Mouse (Mus musculus): Measurements from ENCODE around the gene Bphl. TPM values are rescaled to one million over a fixed set of nuclear protein-coding genes. Genes with fewer than 3 reads are reported as not detected.
"Not testable (repeated sequence)": the region's sequence is repeated elsewhere in the genome, so short reads cannot be mapped to it uniquely, and the experiment has no call there.

Gene Bphl
- polyA plus RNA-seq, 1 experiment, result 58.3 TPM

- not testable (repeated sequence) for DNase-seq (ENCODE audit: low read depth)
Measured at GRCm38 (mm10) chr13:34088201-34088649, 50.8 kb downstream of the Bphl start.

DNA sequence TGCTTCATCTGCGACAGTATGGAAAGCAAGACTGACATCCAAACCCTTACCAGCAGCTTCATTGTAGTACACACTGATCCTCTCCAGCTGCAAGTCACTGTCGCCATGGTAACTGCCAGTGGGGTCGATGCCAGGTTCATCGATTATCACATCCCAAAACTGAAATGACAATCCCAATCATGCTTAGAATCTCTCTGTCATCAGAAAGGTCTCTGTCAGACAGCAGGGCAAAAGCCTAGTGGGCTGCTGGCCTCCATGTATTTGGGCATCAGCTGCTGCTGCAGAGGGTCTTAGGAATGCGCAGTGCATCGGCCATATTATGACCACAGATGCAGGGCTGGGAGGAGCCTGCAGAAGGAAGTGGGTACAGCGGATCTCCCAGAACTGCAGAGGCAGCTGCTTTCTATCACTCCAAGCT lies 51.5 kb downstream of the Bphl start:
- no peak for DNase-seq (ENCODE audit: low read depth)

- no peak for DNase-seq (ENCODE audit: low read depth)
Measured at GRCm38 (mm10) chr13:34089358-34089757, 52.0 kb downstream of the Bphl start.

DNA sequence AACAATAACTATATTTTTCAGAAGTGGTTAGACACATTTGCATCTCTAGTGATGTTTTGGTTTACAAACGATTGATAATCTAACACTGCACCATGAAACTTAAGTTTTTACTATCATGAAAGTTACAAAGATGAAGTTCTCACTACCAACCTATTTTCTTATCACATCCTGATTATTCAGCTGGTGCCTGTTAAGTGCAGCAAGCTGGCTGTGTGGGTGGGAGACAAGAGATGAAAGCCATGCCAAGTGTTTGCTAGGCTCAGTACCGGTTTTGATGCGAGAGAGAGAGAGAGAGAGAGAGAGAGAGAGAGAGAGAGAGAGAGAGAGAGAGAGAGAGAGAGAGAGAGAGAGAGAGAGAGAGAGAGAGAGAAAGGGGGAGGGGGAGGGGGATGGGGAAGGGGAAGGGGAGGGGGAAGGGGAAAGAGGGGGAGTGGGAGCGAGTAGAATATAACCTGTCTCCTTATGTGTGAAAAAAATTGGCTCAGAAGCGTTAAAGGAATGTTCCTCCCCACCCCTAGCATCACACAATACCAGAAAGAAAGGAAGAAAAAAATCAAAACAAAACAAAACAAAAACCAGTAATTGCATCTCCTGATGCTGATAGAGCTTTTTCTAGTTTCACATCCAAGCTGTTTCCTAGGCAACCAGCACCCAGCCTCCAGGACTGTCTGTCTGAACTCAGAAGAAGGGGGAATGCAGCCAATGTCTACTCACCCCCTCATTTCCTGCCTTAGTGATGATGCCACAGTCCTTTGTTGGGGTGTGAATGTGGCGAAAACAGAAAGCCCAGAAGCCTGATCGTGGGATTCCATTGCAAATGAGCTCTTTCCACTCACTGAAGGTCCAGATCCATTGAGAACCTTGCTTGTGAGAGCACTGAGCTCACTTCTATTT lies 58.4 kb downstream of the Bphl start:
- no peak for DNase-seq (ENCODE audit: low read depth)

DNA sequence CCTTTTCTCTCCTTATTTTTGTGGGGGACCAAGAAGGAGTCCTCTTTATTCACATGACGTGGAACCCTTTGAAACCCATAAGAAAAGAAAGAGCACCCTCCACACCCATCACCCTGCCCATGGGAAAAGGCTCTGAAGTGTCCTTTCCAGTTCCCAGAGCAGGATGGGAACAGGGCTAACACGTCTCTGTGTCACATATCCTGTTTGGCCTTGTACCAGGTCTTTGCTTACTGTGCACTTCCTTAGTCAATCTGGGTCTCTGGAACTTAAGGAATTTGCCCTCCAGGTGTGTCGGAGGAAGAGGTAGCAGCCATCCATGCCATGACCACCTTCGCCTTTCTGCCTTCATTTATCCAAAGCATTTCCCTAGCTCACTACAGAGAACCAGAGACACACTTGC lies 59.1 kb downstream of the Bphl start:
- DNase-seq (ENCODE audit: low read depth), result no peak

DNA sequence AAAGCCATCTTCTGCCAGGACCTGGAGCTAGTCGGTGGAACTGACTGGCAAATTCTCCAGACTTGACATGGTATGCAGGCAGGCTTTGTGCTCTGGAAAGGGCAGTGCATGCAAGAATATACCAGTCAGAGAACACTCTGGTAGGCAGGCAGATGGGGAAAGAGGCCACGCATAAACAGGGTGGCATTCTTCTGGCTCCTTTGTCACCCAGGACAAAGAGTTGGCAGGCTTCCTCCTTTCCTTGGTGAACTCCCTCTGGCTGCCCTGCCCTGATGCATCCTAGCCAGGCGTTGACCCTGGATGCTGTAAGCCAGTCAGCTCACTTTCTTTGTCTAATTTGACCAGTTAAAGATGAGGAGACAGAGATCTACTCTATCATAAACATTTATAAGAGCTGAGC lies 59.7 kb downstream of the Bphl start:
- no peak for DNase-seq (ENCODE audit: low read depth)

DNA sequence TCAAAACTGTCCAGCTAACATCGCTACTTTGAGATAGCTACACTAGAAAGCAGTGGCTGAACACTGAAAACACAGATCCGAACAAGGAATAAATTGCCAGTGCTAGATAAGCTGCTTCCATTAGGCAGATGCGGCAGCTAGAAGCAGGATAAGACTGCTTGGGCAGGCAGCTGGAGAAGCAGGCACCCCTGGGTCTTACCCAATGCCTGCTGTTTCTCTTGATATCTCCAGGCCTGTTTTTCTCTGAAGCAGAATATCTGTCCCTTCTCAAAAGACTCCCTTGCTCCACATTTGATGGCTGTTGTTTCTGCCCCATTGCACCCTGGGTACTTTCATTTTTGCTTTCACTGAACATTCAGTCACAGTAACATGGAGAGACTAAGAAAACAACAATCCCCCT lies 63.3 kb downstream of the Bphl start:
- DNase-seq (ENCODE audit: low read depth), result no peak

GRCm38 (mm10) chr13:34101247-34101646 lies 63.9 kb downstream of the Bphl start:
- DNase-seq (ENCODE audit: low read depth), result no peak

DNA sequence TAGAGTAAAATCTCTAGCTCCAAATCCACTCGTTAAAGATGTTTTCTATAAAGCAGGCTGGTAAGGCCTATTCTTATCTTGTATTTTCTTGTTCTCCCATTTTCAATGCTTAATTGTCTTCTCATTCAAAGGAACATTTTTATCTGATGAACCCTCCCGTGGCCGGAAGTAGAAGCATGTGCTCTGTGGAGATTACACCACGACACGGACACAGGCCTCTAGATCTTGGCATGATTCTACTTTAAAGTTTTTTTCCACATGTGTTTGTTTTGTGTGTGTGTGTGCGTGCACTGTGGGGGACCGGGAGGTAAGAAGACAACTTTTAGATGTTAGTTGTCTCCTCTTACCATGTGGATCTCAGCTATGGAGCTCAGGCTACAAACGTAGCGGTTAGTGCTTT lies 64.5 kb downstream of the Bphl start:
- no peak for DNase-seq (ENCODE audit: low read depth)

DNA sequence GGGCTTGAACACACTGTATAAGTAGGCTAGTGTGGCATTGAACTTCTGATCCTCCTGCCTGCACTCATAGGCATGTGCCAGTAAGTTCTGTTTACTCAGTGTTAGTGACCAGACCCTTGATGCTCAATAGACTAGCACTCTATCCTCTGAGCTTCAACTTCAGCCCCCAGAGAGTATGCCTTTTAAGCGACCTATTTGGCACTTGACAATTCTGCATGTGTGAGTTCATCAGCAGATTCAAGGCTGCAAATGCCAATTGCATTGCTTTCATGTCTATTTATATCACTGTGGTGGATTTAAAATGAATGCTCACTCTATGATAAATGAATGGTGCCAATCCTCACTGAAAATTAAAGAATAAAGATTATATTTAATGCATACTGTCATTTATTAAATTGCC lies 68.0 kb downstream of the Bphl start:
- DNase-seq (ENCODE audit: low read depth), result no peak

DNA sequence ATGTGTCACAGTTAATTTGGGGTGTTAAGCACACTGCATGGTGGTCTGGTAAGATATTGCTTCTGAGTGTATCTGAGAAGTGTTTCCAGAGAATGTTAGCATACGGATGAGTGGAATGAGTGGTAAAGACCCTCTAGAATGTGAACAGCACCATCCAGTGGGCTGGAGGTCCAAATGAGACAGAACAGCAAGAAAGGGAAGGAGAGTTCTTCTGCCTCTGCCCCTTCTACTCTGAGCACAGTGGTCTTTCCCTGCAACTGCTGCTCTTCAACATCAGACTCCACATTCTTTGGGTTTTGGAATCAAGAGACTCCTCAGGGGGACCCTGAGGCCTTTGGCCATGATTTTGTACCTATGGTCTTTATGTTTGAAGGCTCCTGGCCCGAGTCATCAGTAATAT lies 68.9 kb downstream of the Bphl start:
- DNase-seq (ENCODE audit: low read depth), result no peak

- DNase-seq (ENCODE audit: low read depth), result no peak
Measured at GRCm38 (mm10) chr13:34106999-34107398, 69.6 kb downstream of the Bphl start.

DNA sequence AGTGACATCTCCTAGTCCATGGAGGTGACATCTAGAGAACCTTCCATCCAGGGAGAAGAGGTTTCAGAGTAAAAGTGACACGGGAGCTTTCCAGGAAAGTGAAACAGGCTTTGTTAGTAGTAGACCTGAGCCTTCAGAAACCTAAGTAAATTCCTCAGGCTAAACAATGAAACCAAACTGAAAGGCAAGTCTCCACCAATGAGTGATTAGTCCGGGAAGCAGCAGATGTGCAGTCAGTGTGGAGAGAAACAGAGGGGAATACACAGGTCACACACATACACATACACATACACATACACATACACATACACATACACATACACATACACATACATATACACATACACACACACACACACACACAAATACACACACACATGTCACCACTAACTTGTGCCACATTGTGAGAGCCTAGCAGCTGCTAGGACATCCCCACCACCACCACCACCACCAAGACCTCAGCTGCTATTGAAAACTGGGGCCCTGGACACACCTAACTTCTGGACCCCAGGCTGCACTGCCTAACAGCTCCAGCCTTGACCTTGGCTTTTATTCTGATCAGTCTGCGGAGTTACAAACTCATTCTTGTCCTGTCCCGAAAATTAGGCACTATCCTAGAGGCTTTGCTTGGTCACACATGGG lies 71.8 kb downstream of the Bphl start:
- DNase-seq (ENCODE audit: low read depth), result no peak

- peak; percentile 84 for DNase-seq (ENCODE audit: low read depth)
Measured at GRCm38 (mm10) chr13:34109677-34110058, 72.3 kb downstream of the Bphl start.

- DNase-seq (ENCODE audit: low read depth), result no peak
Measured at GRCm38 (mm10) chr13:34111019-34111418, 73.6 kb downstream of the Bphl start.

GRCm38 (mm10) chr13:34111878-34112277 lies 74.5 kb downstream of the Bphl start:
- no peak for DNase-seq (ENCODE audit: low read depth)

GRCm38 (mm10) chr13:34112369-34113081 lies 75.1 kb downstream of the Bphl start:
- peak; percentile 96 for DNase-seq (ENCODE audit: low read depth)

GRCm38 (mm10) chr13:34113086-34113485 lies 75.7 kb downstream of the Bphl start:
- DNase-seq (ENCODE audit: low read depth), result no peak

- DNase-seq (ENCODE audit: low read depth), result no peak
Measured at GRCm38 (mm10) chr13:34114654-34115053, 77.3 kb downstream of the Bphl start.

GRCm38 (mm10) chr13:34116508-34116907 lies 79.1 kb downstream of the Bphl start:
- DNase-seq (ENCODE audit: low read depth), result no peak

- DNase-seq (ENCODE audit: low read depth), result no peak
Measured at GRCm38 (mm10) chr13:34118816-34119215, 81.4 kb downstream of the Bphl start.

DNA sequence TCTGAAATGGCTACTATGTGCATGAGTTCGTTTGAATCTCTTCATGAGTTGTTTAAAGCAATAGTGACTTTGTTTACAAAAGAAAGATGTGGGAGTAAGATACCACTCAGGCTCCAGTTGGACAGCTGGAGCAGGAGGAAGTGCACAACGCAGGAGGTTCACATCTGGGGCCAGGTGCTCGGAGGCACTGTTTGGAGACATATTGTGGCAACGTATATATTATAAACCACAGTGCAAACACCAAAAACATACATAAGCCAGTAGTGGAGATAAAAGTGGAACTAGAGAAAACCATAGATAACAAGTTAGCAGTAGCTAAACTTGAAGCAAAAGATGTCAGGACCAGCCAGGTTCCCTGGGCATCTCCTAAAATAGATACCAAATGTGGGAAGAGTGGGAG lies 82.0 kb downstream of the Bphl start:
- DNase-seq (ENCODE audit: low read depth), result no peak

- DNase-seq (ENCODE audit: low read depth), result no peak
Measured at GRCm38 (mm10) chr13:34120536-34120935, 83.1 kb downstream of the Bphl start.
